Mouse (Mus musculus) Patski (cell line): ENCODE data around the gene Ctxn1. TPM values are rescaled to one million over a fixed set of nuclear protein-coding genes. Genes with fewer than 3 reads are reported as not detected.

Experiments used
- ATAC-seq: fragments of 100-300 bp; one replicate; pipeline ENCODE4 v1.8.0; 2021
- CTCF ChIA-PET: fragments of 350-600 bp; sonication (Branson Sonifier 250); formaldehyde crosslinking; loops from one replicate; lab custom pipeline; 2022; ENCODE audit warnings: inconsistent platforms; lab: Charles Lee
- POLR2A ChIA-PET: fragments of 350-600 bp; sonication (Branson Sonifier 250); formaldehyde crosslinking; loops from one replicate; lab custom pipeline; 2022; ENCODE audit warnings: antibody characterized with exemption, inconsistent platforms; lab: Charles Lee
- DNase-seq: peaks from one replicate; pipeline ENCODE4 v3.0.0-alpha.2; 2011; ENCODE audit warnings: low read depth, low spot score
- H3K27me3 ChIP-seq: fragments of 371-371 bp; one replicate; pipeline ENCODE4 v1.5.1; 2021
- CTCF ChIP-seq: fragments of 100-300 bp; IDR thresholded peaks from one replicate; pipeline ENCODE4 v1.5.1; 2021
- in situ Hi-C: fragments of 300-500 bp; cut with MboI; formaldehyde crosslinking; loops from 3 replicates; pipeline ENCODE4 v1.11.1; 2018; ENCODE audit warnings: low pct_unique_long_range_greater_than_20kb, mixed read lengths
- polyA plus RNA-seq: library from polyadenylated mRNA; unstranded; gene quantifications from one replicate; pipeline ENCODE4 v1.2.3, GENCODE M21; 2021

Ctxn1 gene
- polyA plus RNA-seq, 1 experiment from 2014 or later, result 81.0 TPM

DNA sequence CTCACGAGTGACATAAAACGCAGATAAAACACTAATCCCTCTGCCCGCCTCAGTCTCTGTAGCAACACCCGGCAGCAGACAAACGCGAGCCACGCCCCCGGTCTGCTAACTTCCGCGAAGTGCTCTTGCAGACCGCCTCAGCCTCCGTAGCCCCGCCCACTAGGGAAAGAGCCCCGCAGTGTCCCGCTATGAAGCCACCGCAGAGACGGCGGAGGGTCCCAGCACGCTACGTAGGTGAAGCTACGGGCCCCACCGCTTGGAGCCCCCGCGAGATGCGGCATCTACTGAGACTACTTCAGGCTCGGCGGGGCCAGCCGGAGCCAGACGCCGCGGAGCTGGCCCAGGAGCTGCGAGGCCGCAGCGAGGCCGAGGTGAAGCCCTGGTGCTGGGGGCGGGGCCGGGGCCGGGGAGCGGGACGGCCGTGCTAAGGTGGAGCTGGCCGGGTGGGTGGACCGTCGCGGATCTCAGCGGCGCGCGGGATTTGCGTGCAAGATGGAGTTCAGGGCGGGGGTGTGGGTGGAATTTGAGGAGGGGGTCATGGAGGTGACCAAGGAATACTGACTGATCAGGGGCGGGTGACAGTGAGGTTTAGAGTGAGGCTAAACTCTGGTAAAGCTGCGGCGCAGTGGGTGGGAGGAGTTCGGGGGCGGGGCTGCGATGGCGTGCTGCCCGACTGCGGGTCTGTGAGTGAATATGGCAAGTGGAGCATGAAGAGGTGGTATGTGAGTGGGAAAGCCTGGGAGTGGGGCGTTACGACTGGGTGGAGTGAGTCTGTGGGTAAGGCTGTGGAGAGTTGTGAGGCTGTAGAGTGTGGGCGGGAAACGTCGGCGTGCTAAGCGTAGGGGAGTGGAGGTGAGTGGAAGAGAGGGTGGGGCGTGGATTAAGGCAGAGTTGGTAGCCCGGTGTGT, 5.9 kb downstream of the Ctxn1 start, which contains the start of gene Snapc2:
Gene Snapc2 (plus strand): TSS at position 147 of the 908 bp plus-strand sequence.
- in situ Hi-C loops, result loop anchor here (5.0 kb wide), 1 partner anchor 119 kb away; no protein-coding TSS in a partner anchor
- ATAC-seq, result peak; percentile 75
- CTCF ChIA-PET, result interaction anchor here (0.7 to 2.7 kb wide), 15 partner anchors 11 to 119 kb away, joined by 3 to 19 read pairs (median 4); partner anchors contain the start of genes Gm49320, Map2k7 and Timm44

DNA sequence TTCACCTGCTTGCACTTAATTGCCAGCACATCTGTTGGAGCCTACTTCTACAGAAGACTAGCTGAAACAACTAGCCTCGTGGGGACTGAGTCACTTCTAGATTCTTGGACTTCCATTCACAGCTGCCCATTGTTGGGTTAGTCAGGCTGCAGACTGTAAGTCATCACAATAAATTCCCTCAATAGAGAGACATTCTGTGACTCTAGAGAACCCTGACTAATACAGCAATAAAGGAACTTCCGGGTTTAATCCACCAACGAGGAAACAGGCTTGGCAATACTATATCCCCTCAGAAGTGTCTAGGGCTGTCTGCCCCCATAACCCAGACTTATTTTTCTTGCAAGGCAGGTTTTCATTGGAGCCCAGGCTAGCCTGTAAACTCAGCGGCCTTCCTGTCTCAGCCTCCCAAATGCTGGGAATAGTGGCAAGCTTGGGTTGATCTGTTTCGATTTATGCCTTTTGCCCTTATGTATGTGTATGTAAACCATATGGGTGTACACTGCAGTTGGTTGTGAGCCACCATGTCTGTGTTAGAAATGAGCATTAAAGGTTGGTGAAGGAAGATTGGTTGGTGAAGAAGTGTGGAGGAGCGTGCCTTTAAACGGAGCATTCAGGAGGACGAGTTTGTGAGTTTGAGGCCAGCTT, 6.8 kb downstream of the Ctxn1 start:
- POLR2A ChIA-PET, result interaction anchor here (0.8 to 1.3 kb wide), 2 partner anchors 13 to 58 kb away, joined by 3 read pairs; partner anchors contain the start of gene Gm49320
- in situ Hi-C loops, result loop anchor here (5.0 kb wide), 1 partner anchor 120 kb away; no protein-coding TSS in a partner anchor
- CTCF ChIA-PET, result interaction anchor here (1.1 to 5.0 kb wide), 6 partner anchors 10 to 112 kb away, joined by 3 to 37 read pairs (median 5); partner anchors contain the start of genes Gm49320, Map2k7 and Timm44
- ATAC-seq (no peak), DNase-seq (no peak)
- no peak for TF ChIP-seq CTCF
- no peaks in the 10 kb centered on the region for H3K27me3 ChIP-seq

More for the DNA sequence above, 5.9 kb downstream of the Ctxn1 start, which contains the start of gene Snapc2:
- DNase-seq, result no peak
- POLR2A ChIA-PET, result interaction anchor here (1.3 kb wide), 1 partner anchor 59 kb away, joined by 3 read pairs; no protein-coding TSS in a partner anchor
- H3K27me3 ChIP-seq, result no peaks in the 10 kb centered on the region
- no peak for TF ChIP-seq CTCF

DNA sequence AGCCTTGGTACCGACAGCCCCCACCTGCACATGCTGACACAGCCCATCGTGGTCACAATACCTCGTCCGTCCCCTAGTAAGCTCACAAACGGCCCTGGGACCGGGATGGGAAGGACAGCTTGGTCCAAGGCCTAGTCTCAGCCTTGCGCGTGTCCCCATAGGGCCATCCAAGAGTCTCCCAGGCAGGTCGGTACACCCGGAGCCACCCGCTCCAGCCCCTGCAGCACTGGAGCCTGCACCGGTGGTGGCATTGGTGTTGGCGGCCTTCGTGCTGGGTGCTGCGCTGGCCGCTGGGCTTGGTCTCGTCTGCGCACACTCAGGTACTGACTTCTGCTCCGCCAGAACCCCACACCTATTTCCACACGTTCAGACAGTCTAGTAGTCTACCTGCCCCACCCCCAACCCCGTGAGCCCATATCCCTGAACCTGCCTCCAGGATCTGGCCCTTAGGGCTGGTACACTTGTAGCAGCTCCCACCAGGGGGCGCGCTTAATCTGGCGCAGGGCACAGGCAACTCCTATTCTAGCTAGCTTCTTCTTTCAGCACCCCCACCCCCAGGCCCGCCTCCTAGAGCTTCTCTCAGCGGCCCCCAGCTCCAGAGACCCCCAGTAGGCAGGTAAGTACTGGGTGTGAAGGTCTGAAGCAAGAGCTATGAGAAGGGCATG, 8.6 kb downstream of the Ctxn1 start:
- ATAC-seq, result peak; percentile 46
- POLR2A ChIA-PET, result interaction anchor here (0.9 to 3.8 kb wide), 2 partner anchors 11 to 15 kb away, joined by 3 to 20 read pairs; partner anchors contain the start of genes Gm49320 and Map2k7
- no peaks in the 10 kb centered on the region for H3K27me3 ChIP-seq
- in situ Hi-C loops, result loop anchor here (5.0 kb wide), 1 partner anchor 122 kb away; no protein-coding TSS in a partner anchor
- DNase-seq, result no peak
- TF ChIP-seq CTCF, result no peak
- CTCF ChIA-PET, result interaction anchor here (0.7 to 5.0 kb wide), 14 partner anchors 11 to 122 kb away, joined by 3 to 37 read pairs (median 4); partner anchors contain the start of genes Gm49320 and Map2k7

DNA sequence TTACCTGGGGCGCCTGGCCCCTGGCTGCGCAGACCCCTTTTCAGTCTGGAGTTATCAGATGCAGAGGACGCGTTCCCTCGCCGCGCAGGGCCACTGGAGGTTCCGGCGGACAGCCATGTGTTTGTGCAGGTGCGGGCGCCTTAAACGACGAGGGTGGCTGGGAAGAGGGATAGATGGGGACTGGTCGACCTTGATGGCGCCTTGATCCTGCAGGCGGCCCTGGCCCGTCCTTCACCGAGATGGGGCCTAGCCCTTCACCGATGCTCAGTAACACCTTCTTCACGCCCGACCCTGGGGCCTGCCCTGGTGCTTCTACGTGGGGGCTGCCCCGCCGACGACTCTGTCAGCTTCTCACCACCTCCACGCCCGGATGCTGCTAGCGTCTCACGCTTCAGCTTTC, 9.9 kb downstream of the Ctxn1 start:
- no peak for TF ChIP-seq CTCF
- POLR2A ChIA-PET, result interaction anchor here (0.5 to 3.8 kb wide), 2 partner anchors 10 to 121 kb away, joined by 3 to 20 read pairs; partner anchors contain the start of genes Gm49320 and Map2k7
- in situ Hi-C loops, result no loop called here
- CTCF ChIA-PET, result interaction anchor here (1.8 to 5.0 kb wide), 2 partner anchors 9 to 14 kb away, joined by 10 to 37 read pairs; partner anchors contain the start of genes Gm49320 and Map2k7
- DNase-seq, result no peak
- H3K27me3 ChIP-seq, result no peaks in the 10 kb centered on the region
- no peak for ATAC-seq

DNA sequence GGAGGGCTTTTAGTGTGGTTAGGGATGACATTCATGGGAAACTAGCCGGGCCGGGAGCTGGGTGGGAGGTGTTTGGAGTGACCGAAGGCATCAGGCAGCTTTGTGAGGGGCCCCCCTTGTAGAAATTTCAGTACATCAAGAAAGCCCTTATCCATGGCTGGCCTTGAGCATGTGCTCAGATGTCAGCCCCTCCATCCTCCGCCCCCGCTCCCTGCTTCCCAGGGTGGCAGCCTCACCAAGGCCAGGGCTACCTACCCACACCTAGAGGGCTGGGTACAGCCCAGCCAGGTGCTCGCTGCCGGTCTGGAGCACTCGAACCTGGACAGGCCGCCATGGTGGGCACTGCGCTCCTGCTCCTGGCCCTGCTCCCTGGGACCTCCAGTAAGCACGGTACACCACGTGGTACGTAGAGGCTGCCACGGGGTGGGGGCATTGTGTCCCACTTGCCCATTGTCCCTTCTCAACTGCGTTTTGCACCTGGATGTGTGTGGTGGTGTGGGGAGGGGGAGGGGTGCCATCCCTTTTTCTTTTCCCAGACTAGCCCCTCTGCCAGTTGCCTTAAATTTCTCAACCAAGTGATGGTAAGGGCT, 11.0 kb downstream of the Ctxn1 start, which contains the start of gene Tgfbr3l:
Gene Tgfbr3l (plus strand): TSS at position 264 of the 590 bp plus-strand sequence.
- CTCF ChIA-PET, result interaction anchor here (5.0 kb wide), 1 partner anchor 8 kb away, joined by 37 read pairs; the partner anchor contains the start of genes Gm49320 and Map2k7
- no peak for TF ChIP-seq CTCF
- no peak for ATAC-seq
- no peak for DNase-seq
- POLR2A ChIA-PET, result interaction anchor here (3.8 kb wide), 1 partner anchor 8 kb away, joined by 20 read pairs; the partner anchor contains the start of genes Gm49320 and Map2k7
- in situ Hi-C loops, result no loop called here
- no peaks in the 10 kb centered on the region for H3K27me3 ChIP-seq

GRCm38 (mm10) chr8:4247241-4247640, 11.8 kb downstream of the Ctxn1 start:
- in situ Hi-C loops, result no loop called here
- no peaks in the 10 kb centered on the region for H3K27me3 ChIP-seq
- no peak for TF ChIP-seq CTCF
- no peak for ATAC-seq
- DNase-seq, result no peak
- CTCF ChIA-PET, result interaction anchor here (5.0 kb wide), 1 partner anchor 7 kb away, joined by 37 read pairs; the partner anchor contains the start of genes Gm49320 and Map2k7
- POLR2A ChIA-PET, result no interaction called here

- POLR2A ChIA-PET, result no interaction called here
- in situ Hi-C loops, result no loop called here
- DNase-seq (no peak), ATAC-seq (no peak)
- no peak for TF ChIP-seq CTCF
- CTCF ChIA-PET, result interaction anchor here (2.1 kb wide), 1 partner anchor 33 kb away, joined by 5 read pairs; no protein-coding TSS in a partner anchor
- H3K27me3 ChIP-seq, result no peaks in the 10 kb centered on the region
Measured at GRCm38 (mm10) chr8:4245737-4246136, 13.3 kb downstream of the Ctxn1 start.

- POLR2A ChIA-PET, result no interaction called here
Measured at GRCm38 (mm10) chr8:4245061-4245460, 14.0 kb downstream of the Ctxn1 start.

More at GRCm38 (mm10) chr8:4245061-4245460, 14.0 kb downstream of the Ctxn1 start:
- TF ChIP-seq CTCF, result no peak
- H3K27me3 ChIP-seq, result no peaks in the 10 kb centered on the region
- in situ Hi-C loops, result no loop called here
- ATAC-seq (no peak), DNase-seq (no peak)
- CTCF ChIA-PET, result interaction anchor here (1.2 to 2.1 kb wide), 2 partner anchors 32 to 52 kb away, joined by 3 to 5 read pairs; no protein-coding TSS in a partner anchor
